Mouse (Mus musculus) mature B cell (primary cell): ENCODE measurements around the gene Adpgk.

Experiments
- in situ Hi-C: fragments of 300-500 bp; cut with MboI; formaldehyde crosslinking; loops from 2 replicates; pipeline ENCODE4 v1.14.3; 2019

Adpgk gene

DNA sequence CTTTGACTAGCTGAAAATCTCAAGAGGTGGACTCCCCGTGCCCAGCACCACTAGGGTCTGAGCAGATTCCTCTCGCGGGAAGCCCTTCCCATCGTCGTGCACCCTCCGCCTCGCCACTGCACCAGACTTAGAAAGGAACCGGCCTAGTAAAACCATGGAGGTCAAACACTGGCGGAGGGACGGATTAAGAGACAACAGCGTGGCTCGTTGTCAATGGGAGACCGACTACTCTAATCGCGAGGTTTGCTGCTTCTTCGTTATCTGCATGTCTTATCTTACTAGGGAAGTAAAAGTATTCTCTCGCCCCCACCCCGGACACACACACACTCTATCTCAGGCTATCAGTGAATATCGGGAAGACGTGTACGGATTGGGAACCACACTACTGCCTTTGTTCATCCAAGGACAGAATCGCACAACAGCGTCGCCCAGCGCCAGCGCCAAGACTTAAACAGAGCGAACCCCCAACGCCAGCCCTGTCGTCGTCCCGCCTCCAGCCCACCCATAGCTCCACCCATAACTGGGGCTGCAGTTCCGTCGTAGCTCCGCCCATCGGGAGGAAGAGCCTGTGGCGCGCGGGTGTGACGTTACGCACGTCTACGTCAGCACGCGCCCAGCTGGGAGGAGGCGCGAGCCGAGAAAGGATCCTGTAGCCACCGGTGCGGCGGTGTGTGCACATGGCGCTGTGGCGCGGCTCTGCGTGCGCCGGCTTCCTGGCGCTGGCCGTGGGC lies at the start of gene Adpgk:
Gene Adpgk, plus strand, starts transcription at position 602 of the 731 bp plus-strand sequence.
- in situ Hi-C loops = no loop called here

DNA sequence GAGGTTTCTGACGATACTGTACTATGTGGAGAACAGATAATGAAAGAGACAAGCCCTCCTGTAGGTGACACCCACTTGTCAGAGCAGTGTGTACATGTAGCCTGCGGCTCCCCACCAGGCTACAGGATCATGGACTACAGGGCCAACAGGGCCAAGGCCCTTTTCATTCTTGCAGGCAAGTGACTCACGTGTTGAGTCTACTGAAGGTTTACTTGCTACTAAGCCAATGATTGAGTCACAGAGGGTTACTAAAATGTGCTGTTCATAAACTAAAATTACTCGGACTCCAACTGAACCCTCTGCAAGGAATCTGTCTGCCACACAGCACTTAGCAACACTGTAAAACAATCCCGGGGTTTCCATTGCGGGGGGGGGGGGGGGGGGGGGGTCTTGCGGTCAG lies 46.2 kb upstream of the Adpgk start:
- in situ Hi-C loops = no loop called here

GRCm38 (mm10) chr9:59246456-59247029 lies 44.8 kb upstream of the Adpgk start:
- in situ Hi-C loops = no loop called here

DNA sequence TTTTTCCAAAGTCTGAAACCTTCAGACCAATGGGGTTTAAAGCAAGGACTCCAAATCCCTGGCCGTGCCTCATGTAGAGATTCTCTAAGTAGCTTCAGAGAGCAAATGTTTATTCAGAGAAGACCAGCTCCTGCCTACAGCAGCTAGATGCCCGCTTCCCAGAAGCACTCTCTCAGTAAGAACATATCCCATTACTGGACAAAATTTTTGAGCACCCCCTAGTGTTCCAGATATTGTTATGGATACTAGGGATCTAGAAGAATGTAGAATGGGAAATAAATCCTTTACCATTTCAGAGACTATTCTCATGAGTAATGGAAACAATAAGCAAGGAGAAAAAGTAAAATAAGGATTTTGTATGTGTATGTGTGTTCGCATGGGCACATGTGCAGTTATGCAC lies 42.0 kb upstream of the Adpgk start:
- in situ Hi-C loops = no loop called here

DNA sequence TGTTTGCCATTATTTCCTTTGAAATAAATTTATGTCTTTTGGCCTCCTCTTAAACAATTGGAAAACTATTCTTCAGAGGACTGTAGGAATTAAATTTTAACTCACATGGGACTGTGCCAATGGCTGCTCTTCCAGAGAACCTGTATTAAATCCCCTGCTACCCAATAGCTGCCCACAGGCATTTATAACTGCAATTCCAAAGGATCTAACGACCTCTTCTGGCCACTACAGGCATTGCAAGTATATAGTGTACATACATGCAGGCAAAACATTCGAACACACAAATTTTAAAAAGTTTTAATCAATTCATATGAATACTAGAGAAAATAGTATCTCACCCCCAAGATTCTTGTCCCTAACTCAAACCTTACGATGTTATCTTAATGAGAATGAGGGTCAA lies 41.1 kb upstream of the Adpgk start:
- in situ Hi-C loops = no loop called here

GRCm38 (mm10) chr9:59254716-59255421 lies 36.5 kb upstream of the Adpgk start:
- in situ Hi-C loops = no loop called here

DNA sequence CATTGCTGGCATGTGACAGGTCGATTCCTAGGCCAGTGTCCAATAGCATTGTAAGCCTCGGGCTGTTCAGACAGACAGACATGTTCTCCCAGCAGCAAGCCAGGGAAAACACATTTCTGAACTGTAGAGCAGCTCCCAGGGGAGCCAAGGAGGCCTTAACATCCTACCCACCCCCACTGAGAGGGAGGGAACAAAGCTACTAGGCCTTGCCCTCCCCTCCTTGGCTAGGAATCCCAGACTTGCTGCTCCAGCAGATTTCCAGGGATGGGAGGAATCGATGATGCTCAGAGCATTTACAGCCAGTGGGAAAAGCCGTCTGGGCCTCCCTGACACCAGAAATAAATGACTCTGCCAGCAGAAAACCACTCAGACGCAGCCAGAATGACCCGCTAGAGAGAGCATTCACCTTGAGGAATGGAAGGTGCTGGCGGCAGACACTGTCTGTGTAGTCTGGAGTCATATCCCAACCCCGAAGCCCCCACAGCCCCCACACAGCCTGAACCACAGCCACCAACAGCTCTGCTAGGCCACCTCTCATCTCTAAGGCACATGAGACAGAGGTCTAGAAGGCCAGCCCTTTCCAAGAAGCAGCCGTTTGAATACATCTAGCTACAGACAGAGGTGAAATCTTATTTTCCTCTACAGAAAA lies 31.4 kb upstream of the Adpgk start:
- in situ Hi-C loops = no loop called here

DNA sequence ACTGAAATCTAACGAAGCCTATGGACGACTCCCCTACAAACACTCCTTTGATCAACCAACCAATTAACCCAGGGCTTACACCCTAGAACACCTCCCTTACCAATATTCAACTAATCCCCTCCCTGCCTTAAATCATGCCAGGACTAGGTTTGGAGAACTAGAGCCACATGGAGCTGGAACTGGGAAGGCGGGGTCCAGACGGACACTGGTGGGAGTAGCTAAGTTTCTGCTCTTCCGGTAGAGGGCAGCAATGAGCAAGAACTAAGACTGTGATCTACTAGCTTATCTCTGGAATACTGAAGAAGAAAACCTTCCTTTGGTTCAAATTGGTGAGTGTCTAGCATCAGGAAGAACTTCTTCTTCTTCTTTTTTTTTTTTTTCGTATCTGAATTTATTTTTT lies 25.0 kb upstream of the Adpgk start:
- in situ Hi-C loops = no loop called here

- in situ Hi-C loops = no loop called here
These were observed 21.6 kb upstream of the Adpgk start for GRCm38 (mm10) chr9:59269728-59270127.

- in situ Hi-C loops = no loop called here
These were observed 20.3 kb upstream of the Adpgk start for GRCm38 (mm10) chr9:59271081-59271480.

- in situ Hi-C loops = no loop called here
These were observed 19.6 kb upstream of the Adpgk start for GRCm38 (mm10) chr9:59271711-59272110.

DNA sequence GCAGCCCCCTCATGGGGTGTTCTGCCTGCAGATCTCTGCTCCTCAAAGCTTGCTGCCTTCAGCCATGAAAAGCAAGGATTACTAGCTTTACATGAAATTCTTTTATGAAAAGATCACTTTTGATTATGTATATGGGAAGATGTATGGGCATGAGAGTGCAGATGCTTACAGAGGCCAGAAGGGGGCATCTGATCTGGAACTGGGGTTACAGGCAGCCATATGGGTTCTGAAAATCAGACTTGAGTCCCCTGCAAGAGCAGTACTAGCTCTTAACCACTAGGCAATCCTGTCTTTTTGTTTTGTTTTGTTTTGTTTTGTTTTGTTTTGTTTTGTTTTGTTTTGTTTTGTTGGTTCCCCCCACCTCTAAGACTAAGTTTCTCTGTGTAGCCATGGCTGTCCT lies 18.2 kb upstream of the Adpgk start:
- in situ Hi-C loops = no loop called here

- in situ Hi-C loops = no loop called here
These were observed 16.4 kb upstream of the Adpgk start for GRCm38 (mm10) chr9:59274846-59275455.

GRCm38 (mm10) chr9:59278199-59278598 lies 13.2 kb upstream of the Adpgk start:
- in situ Hi-C loops = no loop called here

DNA sequence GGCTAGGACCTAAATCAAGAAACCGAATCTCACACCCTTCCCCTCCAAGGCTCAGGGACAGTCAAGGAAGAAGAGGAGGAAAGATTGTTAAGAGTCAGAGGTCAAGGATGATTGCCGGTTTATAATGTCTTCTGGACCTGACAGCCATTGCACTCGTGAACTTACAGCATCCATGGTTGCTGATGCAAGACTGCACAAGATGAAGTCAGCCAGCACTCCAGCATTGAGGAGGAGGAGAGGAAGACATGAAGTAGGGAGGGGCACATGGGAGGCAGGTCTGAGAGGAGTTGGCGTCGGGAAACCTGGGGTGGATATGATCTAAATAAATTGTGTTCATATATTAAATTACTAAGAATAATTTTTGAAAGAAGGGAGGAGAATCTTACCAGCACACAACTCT lies 12.7 kb upstream of the Adpgk start:
- in situ Hi-C loops = no loop called here

DNA sequence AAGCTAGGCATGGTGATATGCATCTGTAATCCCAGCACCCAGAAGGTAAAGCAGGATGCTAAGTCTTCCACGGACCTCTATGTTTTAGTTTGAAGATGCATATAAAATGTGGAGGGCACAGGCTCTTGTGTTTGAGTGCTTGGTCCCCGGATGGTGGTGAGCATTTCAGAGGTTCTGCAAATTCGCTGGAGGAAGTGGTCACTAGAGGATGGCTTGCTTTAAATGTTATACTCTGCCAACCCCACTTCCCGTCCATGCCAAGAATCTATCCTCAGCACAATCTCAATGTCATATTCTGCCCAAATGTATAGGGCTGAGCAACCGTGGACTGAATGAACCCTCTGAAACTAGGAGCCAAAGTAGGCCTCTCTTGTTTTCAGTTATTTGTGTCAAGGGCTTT lies 10.5 kb upstream of the Adpgk start:
- in situ Hi-C loops = no loop called here

DNA sequence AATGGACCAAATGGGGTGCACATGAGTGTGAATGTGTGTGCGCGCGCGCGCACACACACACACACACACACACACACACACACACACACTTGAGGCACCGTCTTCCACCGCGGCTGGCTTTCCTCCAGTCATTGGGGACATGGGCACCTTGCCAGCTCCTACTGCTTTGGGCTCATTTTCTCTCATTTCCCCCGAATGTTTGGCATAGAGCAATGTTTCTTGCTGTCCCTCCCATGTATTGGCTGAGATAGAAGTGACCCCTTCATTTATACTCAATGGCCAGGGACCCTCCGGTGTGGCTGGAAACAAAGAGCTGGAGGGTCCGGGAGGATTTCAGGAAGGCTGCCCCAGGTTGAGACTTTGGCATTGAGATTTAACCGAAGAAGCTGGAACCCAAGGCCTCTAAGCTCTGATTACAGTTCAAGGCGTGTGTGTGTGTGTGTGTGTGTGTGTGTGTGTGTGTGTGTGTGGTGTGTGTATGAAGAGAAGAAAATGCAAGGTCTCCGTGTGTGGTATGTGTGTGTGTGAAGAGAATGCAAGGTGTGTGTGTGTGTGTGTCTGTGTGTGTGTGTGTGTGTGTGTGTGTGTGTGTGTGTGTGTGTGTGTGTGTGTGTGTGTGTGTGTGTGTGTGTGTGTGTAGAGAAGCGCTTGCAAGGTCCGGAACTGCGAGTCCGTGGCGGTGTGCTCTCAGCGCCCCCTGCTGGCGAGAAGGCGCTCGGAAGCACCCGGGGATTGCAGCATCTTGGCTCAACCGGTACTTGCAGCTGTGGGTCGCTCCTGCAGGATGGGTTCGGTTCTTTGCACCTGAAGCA lies 9.3 kb upstream of the Adpgk start:
- in situ Hi-C loops = no loop called here

- in situ Hi-C loops = no loop called here
These were observed 8.7 kb upstream of the Adpgk start for GRCm38 (mm10) chr9:59282683-59282986.

- in situ Hi-C loops = no loop called here
These were observed 5.7 kb upstream of the Adpgk start for GRCm38 (mm10) chr9:59285614-59286013.

GRCm38 (mm10) chr9:59288058-59288457 lies 3.3 kb upstream of the Adpgk start:
- in situ Hi-C loops = no loop called here

DNA sequence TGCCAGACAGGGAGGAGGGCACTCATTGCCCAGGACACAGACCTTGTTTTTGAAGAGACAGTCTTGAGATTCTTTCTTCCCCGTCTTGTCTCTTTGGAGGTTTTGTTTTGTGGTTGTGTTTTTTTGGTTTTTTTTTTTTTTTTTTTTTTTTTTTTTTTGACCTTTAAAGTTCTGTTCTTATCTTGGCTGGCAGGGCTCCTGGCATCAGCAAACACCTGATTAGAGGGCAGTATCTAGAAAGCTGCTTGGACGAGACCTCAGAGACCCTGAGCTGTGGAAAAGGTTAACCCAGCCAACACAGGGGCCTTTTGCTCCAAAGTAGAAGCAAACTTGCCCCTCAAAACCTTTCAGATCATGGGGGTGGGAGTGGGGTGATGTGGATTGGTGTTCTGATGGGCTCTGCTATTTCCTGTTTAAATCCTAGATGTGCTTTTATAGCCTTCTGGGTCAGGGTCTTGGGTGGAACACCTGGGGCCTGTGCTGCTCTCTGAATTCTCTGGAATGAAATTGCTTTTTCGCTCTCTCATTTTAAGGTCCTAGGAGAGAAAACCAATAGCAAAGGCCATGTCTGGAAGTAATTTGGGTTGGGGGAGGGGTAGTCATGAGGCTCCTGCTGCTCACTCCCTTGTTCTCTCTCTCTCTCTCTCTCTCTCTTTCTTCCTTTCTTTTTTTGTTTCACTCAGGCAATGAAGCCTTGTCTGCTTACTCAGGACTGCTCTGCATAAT lies 2.5 kb upstream of the Adpgk start:
- in situ Hi-C loops = no loop called here
